Mouse (Mus musculus) testis, adult 2 months (tissue): ENCODE measurements at regions not wholly inside any gene's neighbourhood (a gene's known extent, or its start where the extent isn't known, plus 50 kb on each side); places are given as distances from the start of the nearest gene placed in this dataset.

Source experiments
- H3K27ac ChIP-seq: fragments of 200-500 bp; 2 replicates; pipeline ENCODE4 v1.5.1; 2012; ENCODE audit warnings: low read depth, low read length; ENCODE audit not compliant: control insufficient read depth, insufficient read depth
- H3K27me3 ChIP-seq: fragments of 200-500 bp; 2 replicates; pipeline ENCODE4 v1.6.1; 2012; ENCODE audit warnings: mild to moderate bottlenecking, low read length, moderate library complexity; ENCODE audit not compliant: control insufficient read depth, insufficient read depth
- H3K36me3 ChIP-seq: fragments of 200-500 bp; 2 replicates; pipeline ENCODE4 v1.6.1; 2012; ENCODE audit warnings: mild to moderate bottlenecking, low read length; ENCODE audit not compliant: control insufficient read depth, insufficient read depth
- H3K4me1 ChIP-seq: fragments of 200-500 bp; 2 replicates; pipeline ENCODE4 v1.6.1; 2012; ENCODE audit warnings: low read length; ENCODE audit not compliant: control insufficient read depth, insufficient read depth
- H3K4me3 ChIP-seq: fragments of 200-500 bp; 2 replicates; pipeline ENCODE4 v1.5.1; 2012; ENCODE audit warnings: low read depth, mild to moderate bottlenecking, low read length, moderate library complexity, mixed read lengths; ENCODE audit not compliant: control insufficient read depth
- CTCF ChIP-seq: fragments of 200-500 bp; IDR thresholded peaks from 2 replicates; pipeline ENCODE4 v1.5.1; 2012; ENCODE audit warnings: low read depth, mild to moderate bottlenecking, inconsistent platforms, low read length, moderate library complexity; ENCODE audit not compliant: control insufficient read depth, insufficient read depth, insufficient replicate concordance
- POLR2A ChIP-seq: fragments of 200-500 bp; IDR thresholded peaks from 2 replicates; pipeline ENCODE4 v1.6.1; 2012; ENCODE audit warnings: low read depth, mild to moderate bottlenecking, inconsistent platforms, low read length, moderate library complexity; ENCODE audit not compliant: control insufficient read depth

- TF ChIP-seq CTCF (no peak), POLR2A (no peak)
- Histone ChIP-seq H3K36me3 (no peaks in the 10 kb centered on the region), H3K4me1 (no peaks in the 10 kb centered on the region), H3K4me3 (no peak overlapping the region), H3K27ac (no peak overlapping the region), H3K27me3 (no peaks in the 10 kb centered on the region)
These were observed 110.9 kb upstream of the Tle3 start for GRCm38 (mm10) chr9:61261263-61261662.

- no peaks in the 10 kb centered on the region for H3K4me1 ChIP-seq
These were observed 110.3 kb upstream of the Tle3 start for GRCm38 (mm10) chr9:61261739-61262333.

GRCm38 (mm10) chr9:61263335-61263734 is 108.8 kb upstream of the Tle3 start:
- Histone ChIP-seq H3K4me3 (no peak overlapping the region), H3K27ac (no peak overlapping the region), H3K36me3 (no peaks in the 10 kb centered on the region), H3K27me3 (no peaks in the 10 kb centered on the region), H3K4me1 (no peaks in the 10 kb centered on the region; the same call in 1 of the 2 replicates)
- TF ChIP-seq POLR2A = no peak

More at GRCm38 (mm10) chr9:61261739-61262333, 110.3 kb upstream of the Tle3 start:
- Histone ChIP-seq H3K27me3 (no peaks in the 10 kb centered on the region), H3K27ac (no peak overlapping the region), H3K36me3 (no peaks in the 10 kb centered on the region), H3K4me3 (no peak overlapping the region)
- TF ChIP-seq POLR2A (no peak), CTCF (no peak)

- Histone ChIP-seq H3K27me3 (no peaks in the 10 kb centered on the region), H3K36me3 (no peaks in the 10 kb centered on the region), H3K4me3 (no peak overlapping the region), H3K27ac (no peak overlapping the region), H3K4me1 (no peaks in the 10 kb centered on the region; the same call in 1 of the 2 replicates)
- TF ChIP-seq POLR2A = no peak
- TF ChIP-seq CTCF = no peak
These were observed 106.7 kb upstream of the Tle3 start for GRCm38 (mm10) chr9:61265466-61265865.

GRCm38 (mm10) chr9:61266992-61267391 is 105.2 kb upstream of the Tle3 start:
- H3K27ac ChIP-seq = no peak overlapping the region
- H3K4me1 ChIP-seq = no peaks in the 10 kb centered on the region; the same call in 1 of the 2 replicates
- H3K27me3 ChIP-seq = no peaks in the 10 kb centered on the region
- TF ChIP-seq CTCF (no peak), POLR2A (no peak)
- H3K36me3 ChIP-seq = no peaks in the 10 kb centered on the region
- H3K4me3 ChIP-seq = no peak overlapping the region

GRCm38 (mm10) chr9:61267541-61267940 is 104.6 kb upstream of the Tle3 start:
- H3K27ac ChIP-seq = no peak overlapping the region
- no peaks in the 10 kb centered on the region for H3K36me3 ChIP-seq
- H3K4me3 ChIP-seq = no peak overlapping the region
- no peaks in the 10 kb centered on the region for H3K27me3 ChIP-seq
- TF ChIP-seq CTCF = no peak
- no peak for TF ChIP-seq POLR2A
- H3K4me1 ChIP-seq = no peaks in the 10 kb centered on the region; the same call in 1 of the 2 replicates

- Histone ChIP-seq H3K4me1 (no peaks in the 10 kb centered on the region; the same call in 1 of the 2 replicates), H3K27ac (no peak overlapping the region), H3K4me3 (no peak overlapping the region), H3K36me3 (no peaks in the 10 kb centered on the region), H3K27me3 (no peaks in the 10 kb centered on the region)
- TF ChIP-seq POLR2A (no peak), CTCF (no peak)
These were observed 104.0 kb upstream of the Tle3 start for GRCm38 (mm10) chr9:61268162-61268561.

- Histone ChIP-seq H3K27me3 (no peaks in the 10 kb centered on the region), H3K36me3 (no peaks in the 10 kb centered on the region), H3K4me1 (no peaks in the 10 kb centered on the region; the same call in 1 of the 2 replicates), H3K4me3 (no peak overlapping the region), H3K27ac (no peak overlapping the region)
- TF ChIP-seq POLR2A (no peak), CTCF (no peak)
These were observed 103.5 kb upstream of the Tle3 start for GRCm38 (mm10) chr9:61268681-61269080.
